Mouse (Mus musculus): Measurements from ENCODE around the gene Esp8. TPM values are rescaled to one million over a fixed set of nuclear protein-coding genes. Genes with fewer than 3 reads are reported as not detected.
"Not testable (repeated sequence)": the region's sequence is repeated elsewhere in the genome, so short reads cannot be mapped to it uniquely, and the experiment has no call there.

Gene Esp8
- polyA plus RNA-seq (2017; shearing (Covaris generic)) = not detected

GRCm38 (mm10) chr17:40519818-40520217 is at the start of gene Esp8:
TSS of gene Esp8 (plus strand) at chr17:40520022.
- ATAC-seq = no peak

- not testable (repeated sequence) for ATAC-seq
These were observed 36.3 kb upstream of the Esp8 start for GRCm38 (mm10) chr17:40483566-40483965.

GRCm38 (mm10) chr17:40495468-40496185 is 24.2 kb upstream of the Esp8 start:
- not testable (repeated sequence) for ATAC-seq

- no peak for ATAC-seq
These were observed 10.0 kb downstream of the Esp8 start for GRCm38 (mm10) chr17:40529813-40530212.

- no peak for ATAC-seq
These were observed 11.3 kb downstream of the Esp8 start for GRCm38 (mm10) chr17:40531147-40531546.

GRCm38 (mm10) chr17:40547005-40547404 is 27.2 kb downstream of the Esp8 start:
- ATAC-seq = not testable (repeated sequence)

- ATAC-seq = no peak
These were observed 33.6 kb downstream of the Esp8 start for GRCm38 (mm10) chr17:40553470-40553869.

- ATAC-seq = no peak
These were observed 41.4 kb downstream of the Esp8 start, which contains the start of gene Esp6 for GRCm38 (mm10) chr17:40561207-40561606. TSS of gene Esp6 (plus strand) at chr17:40561507.

Other genes with a start within 250 kb of the Esp8 start
- gene Crisp1, start 200.8 kb upstream of the Esp8 start, polyA plus RNA-seq (2017; shearing (Covaris generic)) = not detected
- gene Esp6, start 41.5 kb downstream of the Esp8 start, polyA plus RNA-seq (2017; shearing (Covaris generic)) = not detected
- not detected for gene Esp4, start 78.6 kb downstream of the Esp8 start, polyA plus RNA-seq (2017; shearing (Covaris generic))
- not detected for gene Esp3, start 112.1 kb downstream of the Esp8 start, polyA plus RNA-seq (2017; shearing (Covaris generic))
- not detected for gene Esp1, start 207.1 kb downstream of the Esp8 start, polyA plus RNA-seq (2017; shearing (Covaris generic))

Data from activated CD4-positive, CD25-positive, alpha-beta regulatory T cell, adult 4 months (primary cell).